Mouse (Mus musculus) layer of hippocampus, adult 6 months (tissue): ENCODE results near the gene Rsg1. TPM values are rescaled to one million over a fixed set of nuclear protein-coding genes. Genes with fewer than 3 reads are reported as not detected.

Source experiments
- long read RNA-seq, 2 experiments: library from polyadenylated mRNA; unstranded; transcript quantifications; one replicate each; pipeline ENCODE4 v2.0.0; 2019 to 2020
- polyA plus RNA-seq: library from polyadenylated mRNA; unstranded; fragments of <200 nt; fragmentation: Nextera tagmentation; gene quantifications from 2 replicates; pipeline ENCODE4 v1.2.3, GENCODE M21; 2021

Gene Rsg1
- 4.8 and 6.1 TPM in 2 replicates for polyA plus RNA-seq
- long read RNA-seq, experiment 1, transcript Rsg1-201 (6 exons, 985 nt): major isoform, 5 of 8 reads
- long read RNA-seq, experiment 1, partial matches to known transcripts: 0 of 8 reads
- long read RNA-seq, experiment 1, other reads (novel, unspliced or antisense): 3 of 8 reads
- long read RNA-seq, experiment 2, transcript Rsg1-201 (6 exons, 985 nt): major isoform, 42 of 62 reads
- long read RNA-seq, experiment 2, partial matches to known transcripts: 7 of 62 reads
- long read RNA-seq, experiment 2, other reads (novel, unspliced or antisense): 13 of 62 reads

DNA sequence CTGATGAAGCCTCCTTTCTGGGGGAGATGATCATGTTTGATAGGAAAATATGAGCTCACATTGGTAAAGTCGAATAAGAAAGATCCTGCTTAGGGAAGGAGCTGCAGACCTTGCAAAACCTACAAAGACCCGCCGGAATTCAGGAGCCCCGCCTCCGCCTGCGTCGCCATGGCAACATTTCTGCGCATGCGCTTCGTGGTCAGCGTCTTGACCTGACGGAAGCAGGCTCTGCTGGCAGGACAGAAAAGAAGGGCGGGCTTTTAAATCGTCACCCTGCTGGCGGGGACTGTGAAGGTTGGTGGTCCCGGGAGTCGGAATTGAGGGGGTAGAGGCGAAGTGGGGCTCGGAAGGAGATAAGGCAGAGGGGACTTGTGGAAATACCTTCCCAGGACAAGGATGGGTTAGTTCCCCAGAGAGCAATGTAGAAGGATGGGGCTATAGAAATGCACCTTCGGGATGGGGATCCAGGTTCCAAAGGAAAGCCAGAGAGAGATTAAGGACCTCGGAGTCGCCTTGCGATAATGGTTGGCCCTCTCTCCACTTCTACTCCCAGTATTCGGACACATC, at the start of gene Rsg1:
Gene Rsg1, plus strand, starts transcription at position 187 of the 567 bp plus-strand sequence.

DNA sequence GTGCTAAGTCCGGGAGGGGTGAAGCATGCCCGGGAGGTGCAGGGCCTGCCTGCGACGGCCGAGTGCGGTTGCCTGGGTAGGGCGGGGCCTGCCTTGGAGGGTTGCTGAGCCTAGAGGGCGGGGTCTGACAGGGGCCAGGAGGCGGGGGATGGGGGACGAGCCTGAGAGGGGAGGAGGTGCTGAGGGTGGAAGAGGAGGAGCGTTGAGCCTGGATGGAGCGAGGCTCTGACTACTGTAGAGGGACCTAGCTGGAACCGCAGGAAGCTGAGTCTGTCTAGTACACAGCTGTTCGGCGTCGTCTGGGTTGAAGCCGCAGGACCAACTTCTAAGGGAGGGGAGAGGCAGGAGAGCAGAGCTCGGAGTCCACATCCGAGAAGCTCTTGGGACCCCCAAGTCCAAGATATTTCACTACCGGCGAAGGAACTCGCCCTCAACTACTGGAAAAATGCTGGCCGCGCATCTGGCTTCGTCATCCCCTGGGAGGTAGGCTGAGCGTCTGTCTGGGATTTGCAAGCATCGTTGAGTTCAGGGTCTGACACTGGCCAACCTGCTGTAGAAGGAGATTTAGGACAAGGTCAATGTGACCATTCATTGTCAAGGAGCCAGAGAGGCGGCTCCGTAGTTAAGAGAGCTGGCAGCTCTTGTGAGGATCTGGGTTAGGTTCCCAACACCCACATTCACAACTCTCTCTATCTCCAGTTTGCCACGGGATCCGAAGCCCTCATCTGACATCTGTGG, 25.8 kb downstream of the Rsg1 start, which contains the start of gene Arhgef19:
Gene Arhgef19, plus strand, starts transcription at position 112 of the 738 bp plus-strand sequence.

Other genes with a start within 250 kb of the Rsg1 start
- 43.6 and 48.5 TPM in 2 replicates for gene Atp13a2, start 227.1 kb upstream of the Rsg1 start, polyA plus RNA-seq
- gene Mfap2, start 203.5 kb upstream of the Rsg1 start, polyA plus RNA-seq: 3.4 and 6.0 TPM in 2 replicates
- gene Crocc, start 153.4 kb upstream of the Rsg1 start, polyA plus RNA-seq: 3.1 and 4.1 TPM in 2 replicates
- gene Necap2, start 135.6 kb upstream of the Rsg1 start, polyA plus RNA-seq: 38.2 and 40.9 TPM in 2 replicates
- 0.06 and 0.08 TPM in 2 replicates for gene Spata21, start 125.6 kb upstream of the Rsg1 start, polyA plus RNA-seq
- gene Szrd1, start 74.2 kb upstream of the Rsg1 start, polyA plus RNA-seq: 9.6 and 11.5 TPM in 2 replicates
- 9.0 and 11.3 TPM in 2 replicates for gene Fbxo42, start 66.0 kb upstream of the Rsg1 start, polyA plus RNA-seq
- gene Arhgef19, start 25.5 kb downstream of the Rsg1 start, polyA plus RNA-seq: 5.7 and 7.8 TPM in 2 replicates
- gene Epha2, start 87.3 kb downstream of the Rsg1 start, polyA plus RNA-seq: 0.15 and 0.25 TPM in 2 replicates
- 0.13 TPM in 2 replicates for gene Fam131c, start 154.3 kb downstream of the Rsg1 start, polyA plus RNA-seq
- gene Clcnka, start 184.8 kb downstream of the Rsg1 start, polyA plus RNA-seq: 0.13 and 0.33 TPM in 2 replicates
- not detected in 2 replicates for gene Clcnkb, start 202.1 kb downstream of the Rsg1 start, polyA plus RNA-seq
- gene Hspb7, start 206.8 kb downstream of the Rsg1 start, polyA plus RNA-seq: 0.06 TPM in 1 of 2 replicates, not detected in the other
- 0.48 TPM in 1 of 2 replicates, not detected in the other for gene Srarp, start 222.1 kb downstream of the Rsg1 start, polyA plus RNA-seq
- gene Zbtb17, start 230.7 kb downstream of the Rsg1 start, polyA plus RNA-seq: 13.5 and 14.5 TPM in 2 replicates